Mouse (Mus musculus) heart, embryonic 12.5 days (tissue): ENCODE results near the gene Vav3. TPM values are rescaled to one million over a fixed set of nuclear protein-coding genes. Genes with fewer than 3 reads are reported as not detected.

ENCODE experiments used
- ATAC-seq: fragments of 200-750 bp; cut with Nextera tagmentation; 2 replicates; pipeline ENCODE4 v1.8.0; 2017; ENCODE audit warnings: moderate TSS enrichment, moderate library complexity; ENCODE audit not compliant: insufficient number of reproducible peaks, low FRiP score
- H3K27ac ChIP-seq: fragments of 300-500 bp; sonication (generic); 2 replicates; pipeline ENCODE4 v1.5.1; 2016; ENCODE audit warnings: mild to moderate bottlenecking, moderate library complexity; ENCODE audit not compliant: poor library complexity, severe bottlenecking
- H3K27me3 ChIP-seq: fragments of 300-500 bp; sonication (generic); replicated peaks from 2 replicates; pipeline ENCODE4 v1.6.1; 2016; ENCODE audit warnings: mild to moderate bottlenecking, moderate library complexity
- H3K36me3 ChIP-seq: fragments of 300-500 bp; sonication (generic); 2 replicates; pipeline ENCODE4 v1.6.1; 2016; ENCODE audit warnings: mild to moderate bottlenecking, moderate library complexity
- H3K4me1 ChIP-seq: fragments of 300-500 bp; sonication (generic); replicated peaks from 2 replicates; pipeline ENCODE4 v1.6.1; 2016; ENCODE audit warnings: mild to moderate bottlenecking
- H3K4me2 ChIP-seq: fragments of 300-500 bp; sonication (generic); 2 replicates; pipeline ENCODE4 v1.6.1; 2016; ENCODE audit warnings: mild to moderate bottlenecking, moderate library complexity
- H3K4me3 ChIP-seq: fragments of 300-500 bp; sonication (generic); 2 replicates; pipeline ENCODE4 v1.5.1; 2016; ENCODE audit warnings: mild to moderate bottlenecking
- H3K9ac ChIP-seq: fragments of 300-500 bp; sonication (generic); 2 replicates; pipeline ENCODE4 v1.6.1; 2016; ENCODE audit warnings: mild to moderate bottlenecking, moderate library complexity
- H3K9me3 ChIP-seq: fragments of 300-500 bp; sonication (generic); replicated peaks from 2 replicates; pipeline ENCODE4 v1.6.1; 2016; ENCODE audit warnings: mild to moderate bottlenecking, moderate library complexity
- WGBS: fragments of 180-500 bp; shearing (Covaris S2); methylation state at CpG from one replicate; pipeline ENCODE4 v1.1.7; 2016; 5-methylcytosine and 5-hydroxymethylcytosine counted together
- polyA plus RNA-seq: library from polyadenylated mRNA; unstranded; fragments of >200 nt; fragmentation: Nextera tagmentation; extraction: Ambion mirVana; gene quantifications from 2 replicates; pipeline ENCODE4 v1.2.1, GENCODE M21; 2016

The Vav3 gene
- polyA plus RNA-seq, 1 experiment from 2014 or later: 9.9 TPM

GRCm38 (mm10) chr3:109353814-109354213 lies 13.4 kb downstream of the Vav3 start:
- Histone ChIP-seq H3K27ac (no peak overlapping the region), H3K4me3 (no peak overlapping the region), H3K4me1 (peaks cover 17% of the 10 kb centered on the region), H3K27me3 (no peaks in the 10 kb centered on the region), H3K9ac (no peak overlapping the region), H3K9me3 (no peaks in the 10 kb centered on the region), H3K36me3 (no peaks in the 10 kb centered on the region), H3K4me2 (no peak overlapping the region)
- ATAC-seq: no peak
- 76% methylated on average over 5 of the region's 5 CpGs for WGBS

GRCm38 (mm10) chr3:109355158-109355557 lies 14.7 kb downstream of the Vav3 start:
- H3K27me3 ChIP-seq: no peaks in the 10 kb centered on the region
- no peak overlapping the region for H3K4me3 ChIP-seq
- no peaks in the 10 kb centered on the region for H3K9me3 ChIP-seq
- H3K36me3 ChIP-seq: no peaks in the 10 kb centered on the region
- peaks cover 22% of the 10 kb centered on the region for H3K4me1 ChIP-seq
- H3K9ac ChIP-seq: no peak overlapping the region
- 67% methylated on average over 5 of the region's 5 CpGs for WGBS
- ATAC-seq: no peak
- no peak overlapping the region for H3K27ac ChIP-seq
- no peak overlapping the region for H3K4me2 ChIP-seq

GRCm38 (mm10) chr3:109360746-109361145 lies 20.3 kb downstream of the Vav3 start:
- peaks cover 45% of the 10 kb centered on the region for H3K4me1 ChIP-seq
- no peaks in the 10 kb centered on the region for H3K27me3 ChIP-seq
- no peaks in the 10 kb centered on the region for H3K36me3 ChIP-seq
- H3K4me3 ChIP-seq: no peak overlapping the region
- no peak overlapping the region for H3K27ac ChIP-seq
- WGBS: 77% methylated on average over 4 of the region's 4 CpGs
- H3K4me2 ChIP-seq: no peak overlapping the region
- no peaks in the 10 kb centered on the region for H3K9me3 ChIP-seq
- H3K9ac ChIP-seq: no peak overlapping the region
- ATAC-seq: no peak

DNA sequence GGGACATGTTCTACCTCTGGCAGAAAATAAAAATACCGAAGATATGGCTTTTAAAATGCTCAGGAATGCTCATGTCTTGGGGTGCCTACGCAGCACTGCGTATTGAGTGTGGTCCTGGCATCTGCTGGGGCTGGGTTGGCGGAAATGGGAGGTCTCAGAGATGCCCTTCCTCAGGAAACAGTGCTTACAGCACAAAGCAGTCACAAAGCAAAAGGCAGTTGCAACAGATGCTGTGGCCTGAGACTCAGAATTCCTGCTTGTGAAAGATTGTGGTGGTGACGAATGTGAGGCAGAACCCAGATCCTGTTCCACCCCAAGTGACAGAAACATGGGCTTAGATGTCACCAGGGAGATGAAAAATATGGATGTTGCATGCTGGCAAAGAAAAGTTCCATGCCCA lies 21.4 kb downstream of the Vav3 start:
- Histone ChIP-seq H3K9ac (no peak overlapping the region), H3K27ac (no peak overlapping the region; the same call in 1 of the 2 replicates), H3K4me2 (peak overlapping the region; percentile 17; the same call in 1 of the 2 replicates), H3K36me3 (no peaks in the 10 kb centered on the region), H3K4me1 (peaks cover 57% of the 10 kb centered on the region), H3K9me3 (no peaks in the 10 kb centered on the region), H3K4me3 (no peak overlapping the region), H3K27me3 (no peaks in the 10 kb centered on the region)
- no peak for ATAC-seq
- 59% methylated on average over 5 of the region's 5 CpGs for WGBS

GRCm38 (mm10) chr3:109362310-109362709 lies 21.9 kb downstream of the Vav3 start:
- WGBS: 55% methylated on average over 3 of the region's 3 CpGs

DNA sequence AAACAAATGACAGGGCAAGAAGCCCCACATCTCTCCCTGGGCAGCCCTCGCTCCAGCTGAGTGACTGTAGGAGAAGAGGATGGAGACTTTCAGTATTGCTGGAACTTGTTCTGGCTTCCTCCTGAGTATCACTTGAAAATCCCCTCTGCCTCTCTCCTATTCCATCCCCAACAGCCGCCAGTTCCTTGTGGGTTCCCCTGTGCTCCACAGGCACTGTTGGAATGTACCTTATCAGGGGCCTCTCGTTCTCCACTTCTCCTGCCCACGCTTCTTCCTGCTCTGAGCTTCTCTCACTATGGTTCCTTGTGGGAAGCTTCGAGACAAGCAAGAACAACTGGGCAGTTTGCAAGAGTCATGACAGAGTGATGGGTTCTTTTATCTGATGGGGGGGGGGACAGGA lies 23.1 kb downstream of the Vav3 start:
- peaks cover 58% of the 10 kb centered on the region for H3K4me1 ChIP-seq
- WGBS: 5% methylated on average over 5 of the region's 5 CpGs
- H3K4me2 ChIP-seq: peak overlapping the region; percentile 41
- no peak overlapping the region for H3K9ac ChIP-seq
- ATAC-seq: peak; percentile 67; the same call in 1 of the 2 replicates
- H3K4me3 ChIP-seq: no peak overlapping the region
- no peaks in the 10 kb centered on the region for H3K27me3 ChIP-seq
- H3K9me3 ChIP-seq: no peaks in the 10 kb centered on the region
- H3K36me3 ChIP-seq: no peaks in the 10 kb centered on the region
- peak overlapping the region; percentile 48 for H3K27ac ChIP-seq

More at GRCm38 (mm10) chr3:109362310-109362709, 21.9 kb downstream of the Vav3 start:
- H3K4me3 ChIP-seq: no peak overlapping the region
- H3K36me3 ChIP-seq: no peaks in the 10 kb centered on the region
- H3K4me1 ChIP-seq: peaks cover 55% of the 10 kb centered on the region
- H3K4me2 ChIP-seq: no peak overlapping the region
- H3K27ac ChIP-seq: no peak overlapping the region
- ATAC-seq: no peak
- no peak overlapping the region for H3K9ac ChIP-seq
- no peaks in the 10 kb centered on the region for H3K27me3 ChIP-seq
- no peaks in the 10 kb centered on the region for H3K9me3 ChIP-seq

DNA sequence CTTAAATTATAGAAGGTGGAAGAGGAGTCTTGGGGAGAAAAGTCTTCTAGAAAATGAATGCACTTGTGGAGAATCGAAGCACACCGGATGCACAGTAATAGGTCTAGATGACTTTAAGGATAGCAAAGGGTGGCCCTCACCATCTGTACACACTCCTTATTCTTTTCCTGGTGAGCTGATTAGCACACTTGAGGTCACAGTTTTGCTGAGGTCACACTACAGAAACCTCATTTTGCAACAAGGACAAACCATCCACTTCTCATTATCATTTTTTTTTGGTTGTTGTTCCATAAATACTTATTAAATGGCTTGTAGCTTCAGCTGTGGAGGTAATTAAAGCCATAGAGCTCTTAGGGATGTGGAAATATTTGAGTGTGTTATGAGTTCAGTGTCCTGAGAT lies 25.4 kb downstream of the Vav3 start:
- WGBS: 80% methylated on average over 2 of the region's 2 CpGs
- H3K36me3 ChIP-seq: no peaks in the 10 kb centered on the region
- H3K4me3 ChIP-seq: no peak overlapping the region
- H3K4me2 ChIP-seq: no peak overlapping the region
- no peak overlapping the region for H3K9ac ChIP-seq
- no peak for ATAC-seq
- H3K9me3 ChIP-seq: no peaks in the 10 kb centered on the region
- H3K27me3 ChIP-seq: no peaks in the 10 kb centered on the region
- H3K4me1 ChIP-seq: peaks cover 59% of the 10 kb centered on the region
- no peak overlapping the region for H3K27ac ChIP-seq

DNA sequence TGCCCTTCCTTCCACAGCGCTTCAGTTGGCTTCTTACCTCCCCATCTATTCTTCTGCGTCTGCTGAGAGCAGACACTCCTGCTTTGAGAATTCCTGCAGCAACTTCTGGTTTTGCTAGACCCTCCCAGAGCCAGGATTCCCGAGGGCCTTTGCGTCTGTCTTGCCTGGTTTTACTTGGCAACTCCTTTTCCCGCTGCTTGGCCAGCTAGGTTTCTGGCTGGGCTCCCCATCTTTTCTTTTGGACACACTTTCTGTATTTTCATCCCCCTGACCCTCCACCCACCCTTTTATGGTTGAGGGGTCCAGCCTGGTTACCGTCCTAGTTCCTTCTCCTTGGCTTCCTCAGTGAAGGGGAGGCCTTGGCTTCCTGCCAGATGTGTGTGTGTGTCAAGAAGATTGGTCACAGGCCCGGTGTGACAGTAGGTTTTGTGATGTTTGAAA lies 26.0 kb downstream of the Vav3 start:
- no peak overlapping the region for H3K27ac ChIP-seq

DNA sequence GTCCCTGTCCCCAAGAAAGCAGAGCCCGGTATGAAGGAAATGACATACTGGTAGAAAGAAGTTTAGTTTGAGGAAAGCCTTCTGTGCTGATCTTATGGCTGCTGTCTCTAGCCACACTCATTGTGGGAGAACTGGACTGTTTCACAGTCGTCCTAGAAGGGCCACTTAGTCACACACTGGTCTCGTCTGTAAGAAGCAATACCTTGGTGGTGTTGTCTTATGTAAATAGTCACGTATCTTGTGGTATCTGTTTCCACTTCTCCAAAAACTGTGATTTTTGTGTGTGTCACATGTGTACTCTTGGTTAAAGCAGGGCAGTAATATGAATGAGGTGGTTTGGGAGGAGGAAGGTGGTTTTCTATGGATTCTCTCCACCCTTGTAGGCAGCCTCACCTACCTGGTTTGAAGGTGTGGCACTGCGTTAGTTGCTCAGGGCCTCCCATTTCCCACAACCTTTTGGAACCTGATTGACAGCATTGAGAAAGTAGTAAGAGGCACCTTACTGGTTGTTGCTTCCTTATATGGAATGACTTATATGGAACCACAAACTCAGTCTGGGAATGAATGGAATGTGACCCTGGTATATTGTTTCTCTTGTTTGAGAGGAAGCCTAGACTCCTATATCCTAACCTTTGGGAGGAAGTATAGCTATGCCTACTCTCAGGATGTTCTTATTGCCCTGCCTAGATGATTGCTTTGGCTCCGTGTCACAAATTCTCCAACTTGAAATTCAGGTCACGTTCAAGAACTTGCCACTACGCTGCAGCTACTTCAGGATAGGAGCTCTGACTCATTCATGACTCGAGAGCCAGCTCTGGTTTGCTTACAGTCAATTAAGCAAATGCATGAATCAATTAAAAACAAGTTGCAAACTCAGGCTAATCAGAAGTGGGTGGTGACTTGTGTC lies 28.2 kb downstream of the Vav3 start:
- Histone ChIP-seq H3K4me2 (no peak overlapping the region), H3K36me3 (no peaks in the 10 kb centered on the region), H3K4me1 (peaks cover 37% of the 10 kb centered on the region), H3K4me3 (no peak overlapping the region), H3K9me3 (no peaks in the 10 kb centered on the region), H3K27ac (no peak overlapping the region), H3K27me3 (no peaks in the 10 kb centered on the region), H3K9ac (no peak overlapping the region)
- ATAC-seq: no peak; the same call in 1 of the 2 replicates
- WGBS: 51% methylated on average over 9 of the region's 9 CpGs

More for the DNA sequence above, 26.0 kb downstream of the Vav3 start:
- Histone ChIP-seq H3K27me3 (no peaks in the 10 kb centered on the region), H3K4me2 (no peak overlapping the region), H3K9ac (no peak overlapping the region), H3K4me1 (peaks cover 58% of the 10 kb centered on the region), H3K9me3 (no peaks in the 10 kb centered on the region), H3K4me3 (no peak overlapping the region), H3K36me3 (no peaks in the 10 kb centered on the region)
- 35% methylated on average over 7 of the region's 7 CpGs for WGBS
- no peak for ATAC-seq

- Histone ChIP-seq H3K9me3 (no peaks in the 10 kb centered on the region), H3K9ac (no peak overlapping the region), H3K27ac (no peak overlapping the region), H3K4me3 (no peak overlapping the region), H3K27me3 (no peaks in the 10 kb centered on the region), H3K4me2 (no peak overlapping the region), H3K36me3 (no peaks in the 10 kb centered on the region), H3K4me1 (peaks cover 17% of the 10 kb centered on the region)
- WGBS: no CpG with 5 or more reads among the region's 1 CpGs
- ATAC-seq: no peak
These were observed 31.1 kb downstream of the Vav3 start for GRCm38 (mm10) chr3:109371576-109371975.

- no peak for ATAC-seq
- 88% methylated on average over 4 of the region's 4 CpGs for WGBS
- no peaks in the 10 kb centered on the region for H3K27me3 ChIP-seq
These were observed 32.2 kb downstream of the Vav3 start for GRCm38 (mm10) chr3:109372678-109373077.

More at GRCm38 (mm10) chr3:109372678-109373077, 32.2 kb downstream of the Vav3 start:
- Histone ChIP-seq H3K9ac (no peak overlapping the region), H3K27ac (no peak overlapping the region), H3K4me1 (peaks cover 13% of the 10 kb centered on the region), H3K9me3 (no peaks in the 10 kb centered on the region), H3K36me3 (no peaks in the 10 kb centered on the region), H3K4me2 (no peak overlapping the region), H3K4me3 (no peak overlapping the region)
